Mouse (Mus musculus) CH12.LX (cell line): ENCODE measurements around the gene Chchd6. TPM values are rescaled to one million over a fixed set of nuclear protein-coding genes. Genes with fewer than 3 reads are reported as not detected.
A peak's percentile ranks its signal among the peaks of the same experiment; 100 is the strongest.

Source experiments
- DNase-seq: peaks from one replicate; pipeline ENCODE4 v3.0.0-alpha.2; 2013; ENCODE audit errors: extremely low read depth
- H3K27ac ChIP-seq: 2 replicates; pipeline ENCODE4 v1.5.1; 2012; ENCODE audit warnings: low read depth, mild to moderate bottlenecking, control low read depth, moderate library complexity; ENCODE audit not compliant: insufficient read depth
- H3K27me3 ChIP-seq: replicated peaks from 2 replicates; pipeline ENCODE3; 2012; ENCODE audit warnings: inconsistent platforms
- H3K36me3 ChIP-seq, 2 experiments: replicated peaks in 1 of 2; 2 replicates each; pipeline versions ENCODE3 to v1.6.1; 2012; ENCODE audit warnings: inconsistent platforms in 1 of 2, low read length in 1 of 2, mild to moderate bottlenecking in 1 of 2, mixed read lengths in 1 of 2, moderate library complexity in 1 of 2; ENCODE audit not compliant: control insufficient read depth in 1 of 2, insufficient read depth in 1 of 2
- H3K4me1 ChIP-seq, 2 experiments: 2 replicates each; pipeline ENCODE4 v1.6.1; 2012; ENCODE audit warnings: inconsistent platforms in 1 of 2, moderate library complexity in 1 of 2; ENCODE audit not compliant: insufficient read depth in 2 of 2, control insufficient read depth in 1 of 2
- H3K4me2 ChIP-seq: 2 replicates; pipeline ENCODE4 v1.6.1; 2012; ENCODE audit warnings: low read depth, mild to moderate bottlenecking, control low read depth; ENCODE audit not compliant: poor library complexity, insufficient read depth, severe bottlenecking
- H3K4me3 ChIP-seq, 3 experiments: fragments of 150-350 bp in 1 of 3; sonication (generic) in 1 of 3; replicated peaks in 1 of 3; 2 replicates each; pipeline versions ENCODE3 to v1.5.1; 2011 to 2012; ENCODE audit warnings: low read depth in 2 of 3, low read length in 2 of 3, mild to moderate bottlenecking in 2 of 3, moderate library complexity in 2 of 3, control low read depth in 1 of 3, improper control_type of control experiment in 1 of 3, inconsistent platforms in 1 of 3, mixed read lengths in 1 of 3; ENCODE audit not compliant: poor library complexity in 1 of 3
- H3K79me2 ChIP-seq: replicated peaks from 2 replicates; pipeline ENCODE4 v1.6.1; 2012; ENCODE audit warnings: mild to moderate bottlenecking, moderate library complexity; ENCODE audit not compliant: control insufficient read depth, poor library complexity, insufficient read depth, severe bottlenecking; ENCODE audit errors: extremely low read depth
- H3K9ac ChIP-seq: 2 replicates; pipeline ENCODE4 v1.6.1; 2012; ENCODE audit warnings: low read depth, mild to moderate bottlenecking, control low read depth, moderate library complexity; ENCODE audit not compliant: insufficient read depth
- H3K9me3 ChIP-seq: replicated peaks from 2 replicates; pipeline ENCODE3; 2012; ENCODE audit warnings: low read length, inconsistent platforms, mixed read lengths
- E2F4 ChIP-seq: IDR thresholded peaks from 2 replicates; pipeline ENCODE4 v1.6.1; 2011; ENCODE audit warnings: low read depth, low read length, improper control_type of control experiment; ENCODE audit not compliant: insufficient replicate concordance
- ELF1 ChIP-seq: IDR thresholded peaks from 2 replicates; pipeline ENCODE4 v1.6.1; 2014; ENCODE audit warnings: low read depth, mild to moderate bottlenecking, inconsistent platforms, low read length, improper control_type of control experiment
- ETS1 ChIP-seq: conservative IDR thresholded peaks from 2 replicates; pipeline ENCODE4 v1.6.1; 2012; ENCODE audit warnings: low read depth, mild to moderate bottlenecking, inconsistent platforms, low read length, improper control_type of control experiment, moderate library complexity
- JUND ChIP-seq: conservative IDR thresholded peaks from 2 replicates; pipeline ENCODE4 v1.6.1; 2011; ENCODE audit warnings: low read depth, low read length, improper control_type of control experiment
- KAT2A ChIP-seq: IDR thresholded peaks from 2 replicates; pipeline ENCODE4 v1.6.1; 2012; ENCODE audit warnings: low read length, improper control_type of control experiment, inconsistent platforms; ENCODE audit not compliant: insufficient replicate concordance
- MEF2A ChIP-seq: IDR thresholded peaks from 2 replicates; pipeline ENCODE4 v1.6.1; 2014; ENCODE audit warnings: low read depth, mild to moderate bottlenecking, inconsistent platforms, low read length, improper control_type of control experiment, borderline replicate concordance
- NELFE ChIP-seq: IDR thresholded peaks from 2 replicates; pipeline ENCODE4 v1.6.1; 2011; ENCODE audit warnings: low read depth, low read length, improper control_type of control experiment
- RCOR1 ChIP-seq: conservative IDR thresholded peaks from 2 replicates; pipeline ENCODE4 v1.6.1; 2012; ENCODE audit warnings: low read depth, mild to moderate bottlenecking, inconsistent platforms, low read length, improper control_type of control experiment
- SMC3 ChIP-seq: IDR thresholded peaks from 2 replicates; pipeline ENCODE4 v1.6.1; 2011; ENCODE audit warnings: low read depth, low read length, improper control_type of control experiment
- USF1 ChIP-seq: IDR thresholded peaks from 2 replicates; pipeline ENCODE4 v1.6.1; 2014; ENCODE audit warnings: low read depth, mild to moderate bottlenecking, inconsistent platforms, low read length, improper control_type of control experiment
- dilution Hi-C: fragments of 300-500 bp; cut with MboI; formaldehyde crosslinking; loops from 2 replicates; pipeline ENCODE4 v1.14.3; 2020; ENCODE audit warnings: low sequenced_read_pairs; ENCODE audit not compliant: extremely low pct_unique_long_range_greater_than_20kb, extremely low pct_ligation_motif_present
- in situ Hi-C: fragments of 300-500 bp; cut with MboI; formaldehyde crosslinking; loops from 3 replicates; pipeline ENCODE4 v1.14.3; 2019; ENCODE audit warnings: low sequenced_read_pairs, low pct_ligation_motif_present, low pct_unique_long_range_greater_than_20kb, mixed read lengths
- polyA plus RNA-seq: library from polyadenylated mRNA; unstranded; fragments of >175 nt; gene quantifications from 2 replicates; pipeline ENCODE4 v1.2.1, GENCODE M21; 2012; ENCODE audit warnings: low read depth; ENCODE audit not compliant: insufficient read length
- total RNA-seq, 2 experiments: library from RNA; depleted of rRNA; stranded (reverse); fragments of 300-350 nt in 1 of 2; fragments of >200 nt in 1 of 2; gene quantifications; 2 replicates each; pipeline ENCODE4 v1.2.3; 2012 to 2014

Chchd6 gene
- total and polyA plus RNA-seq, 3 experiments, result 33.3 to 41.5 (median 41.3) TPM

GRCm38 (mm10) chr6:89338733-89339132 lies 256.7 kb downstream of the Chchd6 start:
- Histone ChIP-seq H3K4me1 (peaks cover 24 to 68% of the 10 kb centered on the region in 2 experiments), H3K27me3 (no peaks in the 10 kb centered on the region), H3K9me3 (no peaks in the 10 kb centered on the region), H3K4me3 (no peak overlapping the region), H3K4me2 (no peak overlapping the region), H3K36me3 (peaks cover 75 to 98% of the 10 kb centered on the region in 2 experiments), H3K9ac (no peak overlapping the region), H3K27ac (no peak overlapping the region), H3K79me2 (no peaks in the 10 kb centered on the region)
- in situ Hi-C loops, result no loop called here
- no peak for DNase-seq
- dilution Hi-C loops, result no loop called here
- TF ChIP-seq E2F4 (no peak), JUND (no peak), ELF1 (no peak), USF1 (no peak), SMC3 (no peak)

GRCm38 (mm10) chr6:89337574-89337973 lies 257.9 kb downstream of the Chchd6 start:
- dilution Hi-C loops, result no loop called here
- H3K27ac ChIP-seq, result peak overlapping the region; percentile 68
- peak overlapping the region in 1 of 3 experiments; percentile 25 for H3K4me3 ChIP-seq
- in situ Hi-C loops, result no loop called here
- DNase-seq, result peak; percentile 64
- H3K9ac ChIP-seq, result peak overlapping the region; percentile 25; the same call in 1 of the 2 replicates
- H3K79me2 ChIP-seq, result no peaks in the 10 kb centered on the region
- no peaks in the 10 kb centered on the region for H3K9me3 ChIP-seq
- peaks cover 81 to 98% of the 10 kb centered on the region in 2 experiments for H3K36me3 ChIP-seq
- H3K27me3 ChIP-seq, result no peaks in the 10 kb centered on the region
- no peak overlapping the region for H3K4me2 ChIP-seq
- H3K4me1 ChIP-seq, result peaks cover 24 to 68% of the 10 kb centered on the region in 2 experiments
- TF ChIP-seq ETS1 (peak; percentile 21; the same call in 1 of the 2 replicates), MEF2A (peak; percentile 64; the same call in 1 of the 2 replicates), E2F4 (no peak), NELFE (no peak)

DNA sequence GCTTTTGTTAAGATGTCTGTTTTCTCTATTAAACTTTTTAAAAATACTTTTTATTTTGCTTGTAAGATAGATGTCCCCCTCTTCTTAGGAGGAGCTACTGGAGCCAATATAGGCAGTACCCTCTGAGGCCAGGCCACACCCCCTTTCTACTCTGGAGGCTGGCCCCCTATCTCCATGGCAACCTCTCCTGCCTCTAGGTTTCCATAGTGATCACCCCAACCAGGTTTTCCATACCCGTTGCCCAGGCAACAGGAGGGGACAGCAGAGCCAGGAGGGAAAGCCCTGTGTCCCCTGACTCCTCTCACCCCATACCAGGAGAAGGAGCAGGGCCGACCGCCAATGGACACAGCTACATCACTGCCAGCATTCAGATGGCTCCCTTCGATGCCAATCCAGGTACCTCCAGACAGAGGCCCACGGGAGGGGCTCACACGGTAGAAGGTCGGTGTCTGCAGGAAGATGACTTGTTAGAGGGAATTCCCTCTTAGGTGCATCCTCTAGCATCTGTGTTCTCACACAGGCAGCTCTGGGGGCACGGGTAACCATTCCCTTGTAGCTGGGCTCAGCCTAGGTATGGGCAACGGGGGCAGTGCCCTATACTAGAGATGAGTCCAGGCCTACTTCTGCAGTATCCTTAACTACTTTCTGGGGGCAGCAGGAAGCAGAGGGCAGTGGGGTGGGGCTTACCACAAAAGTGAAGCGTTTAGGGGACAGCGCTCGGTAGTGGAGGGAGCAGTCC lies 261.3 kb downstream of the Chchd6 start:
- no peak for DNase-seq
- Histone ChIP-seq H3K79me2 (no peaks in the 10 kb centered on the region), H3K36me3 (peaks cover 85 to 98% of the 10 kb centered on the region in 2 experiments), H3K4me3 (no peak overlapping the region), H3K27ac (no peak overlapping the region), H3K4me2 (no peak overlapping the region), H3K27me3 (no peaks in the 10 kb centered on the region), H3K4me1 (peaks cover 24 to 61% of the 10 kb centered on the region in 2 experiments), H3K9ac (no peak overlapping the region), H3K9me3 (no peaks in the 10 kb centered on the region)
- TF ChIP-seq ETS1, result no peak
- TF ChIP-seq KAT2A, result no peak
- no peak for TF ChIP-seq RCOR1
- in situ Hi-C loops (no loop called here), dilution Hi-C loops (no loop called here)

Other genes starting within 250 kb of the Chchd6 start
- 11.7 and 18.5 TPM in 2 replicates for gene Plxna1, start 233.0 kb downstream of the Chchd6 start, total RNA-seq (2012; rRNA removed)
- gene Plxna1, start 233.0 kb downstream of the Chchd6 start, total RNA-seq (2014; rRNA removed), result 7.1 and 8.9 TPM in 2 replicates
- gene Plxna1, start 233.0 kb downstream of the Chchd6 start, polyA plus RNA-seq, result 23.6 and 29.5 TPM in 2 replicates
- 6.1 and 6.7 TPM in 2 replicates for gene Txnrd3, start 48.3 kb upstream of the Chchd6 start, total RNA-seq (2012; rRNA removed)
- gene Txnrd3, start 48.3 kb upstream of the Chchd6 start, total RNA-seq (2014; rRNA removed), result 7.9 and 8.6 TPM in 2 replicates
- gene Txnrd3, start 48.3 kb upstream of the Chchd6 start, polyA plus RNA-seq, result 8.0 TPM in 2 replicates
- gene Vmn1r40, start 111.9 kb upstream of the Chchd6 start, total RNA-seq (2012; rRNA removed), result not detected in 2 replicates
- not detected in 2 replicates for gene Vmn1r40, start 111.9 kb upstream of the Chchd6 start, total RNA-seq (2014; rRNA removed)
- gene Vmn1r40, start 111.9 kb upstream of the Chchd6 start, polyA plus RNA-seq, result not detected in 2 replicates
- not detected in 2 replicates for gene Vmn1r41, start 145.1 kb upstream of the Chchd6 start, total RNA-seq (2012; rRNA removed)
- not detected in 2 replicates for gene Vmn1r41, start 145.1 kb upstream of the Chchd6 start, total RNA-seq (2014; rRNA removed)
- not detected in 2 replicates for gene Vmn1r41, start 145.1 kb upstream of the Chchd6 start, polyA plus RNA-seq